Mouse (Mus musculus) intestine, postnatal 0 days (tissue): ENCODE measurements around the gene Atf3. TPM values are rescaled to one million over a fixed set of nuclear protein-coding genes. Genes with fewer than 3 reads are reported as not detected.
"Not testable (repeated sequence)": the region's sequence is repeated elsewhere in the genome, so short reads cannot be mapped to it uniquely, and the experiment has no call there.

Source experiments
- ATAC-seq: fragments of 200-750 bp; cut with Nextera tagmentation; 2 replicates; pipeline ENCODE4 v1.8.0; 2017; ENCODE audit warnings: mild to moderate bottlenecking, moderate TSS enrichment, moderate library complexity
- H3K27ac ChIP-seq: fragments of 300-500 bp; sonication (generic); 2 replicates; pipeline ENCODE4 v1.5.1; 2014; ENCODE audit warnings: mild to moderate bottlenecking, low read depth, low read length, moderate library complexity
- H3K27me3 ChIP-seq: fragments of 300-500 bp; sonication (generic); replicated peaks from 2 replicates; pipeline ENCODE4 v1.6.1; 2014; ENCODE audit warnings: low read length, mixed read lengths; ENCODE audit not compliant: control insufficient read depth, insufficient read depth
- H3K36me3 ChIP-seq: fragments of 300-500 bp; sonication (generic); 2 replicates; pipeline ENCODE4 v1.6.1; 2014; ENCODE audit warnings: mild to moderate bottlenecking, moderate library complexity; ENCODE audit not compliant: control insufficient read depth, insufficient read depth
- H3K4me1 ChIP-seq: fragments of 300-500 bp; sonication (generic); replicated peaks from 2 replicates; pipeline ENCODE4 v1.6.1; 2014; ENCODE audit warnings: antibody characterized with exemption, low read length, mixed read lengths; ENCODE audit not compliant: control insufficient read depth, insufficient read depth
- H3K4me2 ChIP-seq: fragments of 300-500 bp; sonication (generic); replicated peaks from 2 replicates; pipeline ENCODE4 v1.6.1; 2014; ENCODE audit warnings: low read depth, mild to moderate bottlenecking, moderate library complexity
- H3K4me3 ChIP-seq: fragments of 300-500 bp; sonication (generic); 2 replicates; pipeline ENCODE4 v1.5.1; 2014; ENCODE audit warnings: low read depth, low read length
- H3K9ac ChIP-seq: fragments of 300-500 bp; sonication (generic); 2 replicates; pipeline ENCODE4 v1.6.1; 2014; ENCODE audit warnings: mild to moderate bottlenecking, low read depth, low read length
- H3K9me3 ChIP-seq: fragments of 300-500 bp; sonication (generic); 2 replicates; pipeline ENCODE4 v1.6.1; 2016; ENCODE audit warnings: mixed run types; ENCODE audit not compliant: control insufficient read depth
- CTCF ChIP-seq: sonication (generic); IDR thresholded peaks from 2 replicates; pipeline ENCODE4 v1.5.1; 2016; ENCODE audit warnings: low read depth, mild to moderate bottlenecking, control low read depth, antibody characterized with exemption, moderate library complexity
- WGBS: fragments of 180-500 bp; shearing (Covaris S2); extraction: QIAGEN DNeasy Blood & Tissue Kit; methylation state at CpG from one replicate; pipeline ENCODE4 v1.1.7; 2014; 5-methylcytosine and 5-hydroxymethylcytosine counted together
- polyA plus RNA-seq: library from polyadenylated mRNA; unstranded; fragments of >200 nt; fragmentation: Nextera tagmentation; extraction: Ambion mirVana; gene quantifications from 2 replicates; pipeline ENCODE4 v1.2.1, GENCODE M21; 2015

Gene Atf3
- polyA plus RNA-seq, 1 experiment from 2014 or later, result 5.0 TPM

- Histone ChIP-seq H3K9ac (no peak within 1 kb of the TSS), H3K27ac (no peak within 1 kb of the TSS), H3K9me3 (no peaks in the 10 kb centered on the region), H3K4me2 (no peak within 1 kb of the TSS), H3K4me3 (no peak within 1 kb of the TSS), H3K27me3 (no peaks in the 10 kb centered on the region), H3K4me1 (no peaks in the 10 kb centered on the region), H3K36me3 (no peaks in the 10 kb centered on the region)
- no peak for ATAC-seq
- no peak for TF ChIP-seq CTCF
- WGBS, result 82% methylated on average over 3 of the region's 3 CpGs
Observed at GRCm38 (mm10) chr1:191164717-191165116, 53.1 kb downstream of the Atf3 start, which contains the start of gene Fam71a. Fam71a (minus strand) TSS chr1:191164817.

GRCm38 (mm10) chr1:191154314-191154713 lies 63.5 kb downstream of the Atf3 start:
- Histone ChIP-seq H3K4me2 (no peak overlapping the region), H3K4me3 (no peak overlapping the region), H3K27ac (no peak overlapping the region), H3K9ac (no peak overlapping the region), H3K4me1 (no peaks in the 10 kb centered on the region; the same call in 1 of the 2 replicates), H3K27me3 (no peaks in the 10 kb centered on the region), H3K9me3 (0 out of 2 replicates have a peak, but pooled peaks cover 4% of the 10 kb centered on the region), H3K36me3 (no peaks in the 10 kb centered on the region)
- WGBS, result 31% methylated on average over 3 of the region's 3 CpGs
- ATAC-seq, result no peak
- TF ChIP-seq CTCF, result no peak

GRCm38 (mm10) chr1:191153052-191153451 lies 64.8 kb downstream of the Atf3 start:
- Histone ChIP-seq H3K36me3 (no peaks in the 10 kb centered on the region), H3K4me2 (no peak overlapping the region), H3K4me1 (no peaks in the 10 kb centered on the region; the same call in 1 of the 2 replicates), H3K27me3 (no peaks in the 10 kb centered on the region), H3K27ac (no peak overlapping the region), H3K4me3 (no peak overlapping the region), H3K9ac (no peak overlapping the region), H3K9me3 (0 out of 2 replicates have a peak, but pooled peaks cover 4% of the 10 kb centered on the region)
- WGBS, result 21% methylated on average over 4 of the region's 4 CpGs
- ATAC-seq, result no peak
- TF ChIP-seq CTCF, result peak; percentile 90

- Histone ChIP-seq H3K4me2 (no peak overlapping the region), H3K27me3 (no peaks in the 10 kb centered on the region), H3K4me1 (no peaks in the 10 kb centered on the region; the same call in 1 of the 2 replicates), H3K9ac (no peak overlapping the region), H3K36me3 (no peaks in the 10 kb centered on the region), H3K27ac (no peak overlapping the region), H3K4me3 (no peak overlapping the region), H3K9me3 (no peaks in the 10 kb centered on the region)
- no peak for TF ChIP-seq CTCF
- 72% methylated on average over 8 of the region's 8 CpGs for WGBS
- ATAC-seq, result no peak
Observed at GRCm38 (mm10) chr1:191150924-191151605, 66.8 kb downstream of the Atf3 start.

- ATAC-seq, H3K4me3 ChIP-seq, H3K27ac ChIP-seq, H3K4me1 ChIP-seq, H3K36me3 ChIP-seq, H3K27me3 ChIP-seq, H3K4me2 ChIP-seq, H3K9ac ChIP-seq, H3K9me3 ChIP-seq: not testable (repeated sequence)
- WGBS, result 72% methylated on average over 5 of the region's 5 CpGs
Observed at GRCm38 (mm10) chr1:191149489-191149888, 68.3 kb downstream of the Atf3 start.

GRCm38 (mm10) chr1:191140983-191141382 lies 76.9 kb downstream of the Atf3 start:
- H3K9me3 ChIP-seq, result no peaks in the 10 kb centered on the region
- H3K4me1 ChIP-seq, result no peaks in the 10 kb centered on the region
- WGBS, result 95% methylated on average over 8 of the region's 8 CpGs
- no peak overlapping the region for H3K4me2 ChIP-seq
- H3K4me3 ChIP-seq, result no peak overlapping the region
- no peaks in the 10 kb centered on the region for H3K27me3 ChIP-seq
- no peak for ATAC-seq
- H3K9ac ChIP-seq, result no peak overlapping the region
- TF ChIP-seq CTCF, result no peak
- no peaks in the 10 kb centered on the region for H3K36me3 ChIP-seq
- H3K27ac ChIP-seq, result no peak overlapping the region
